Mouse (Mus musculus) MEL (cell line): ENCODE measurements around the gene Camkv.

Experiments
- CHD1 ChIP-seq: IDR thresholded peaks from 2 replicates; pipeline ENCODE4 v1.6.1; 2012; ENCODE audit warnings: low read depth, mild to moderate bottlenecking, inconsistent platforms, low read length, improper control_type of control experiment
- CTCF ChIP-seq, 3 experiments: IDR thresholded peaks in 2 of 3; conservative IDR thresholded peaks in 1 of 3; 2 replicates each; pipeline ENCODE4 v1.5.1; 2011 to 2012; ENCODE audit warnings: low read length in 3 of 3, low read depth in 2 of 3, mild to moderate bottlenecking in 2 of 3, improper control_type of control experiment in 1 of 3, inconsistent platforms in 1 of 3, mixed read lengths in 1 of 3, moderate library complexity in 1 of 3; ENCODE audit not compliant: control insufficient read depth in 1 of 3, insufficient read depth in 1 of 3, poor library complexity in 1 of 3, severe bottlenecking in 1 of 3
- GABPA ChIP-seq: IDR thresholded peaks from 2 replicates; pipeline ENCODE4 v1.6.1; 2012; ENCODE audit warnings: low read depth, mild to moderate bottlenecking, inconsistent platforms, low read length, improper control_type of control experiment, moderate library complexity
- KAT2A ChIP-seq: conservative IDR thresholded peaks from 2 replicates; pipeline ENCODE4 v1.6.1; 2012; ENCODE audit warnings: low read depth, low read length, improper control_type of control experiment, inconsistent platforms
- MAFK ChIP-seq: IDR thresholded peaks from 2 replicates; pipeline ENCODE4 v1.6.1; 2011; ENCODE audit warnings: low read depth, mild to moderate bottlenecking, low read length, improper control_type of control experiment, borderline replicate concordance
- MEF2A ChIP-seq: IDR thresholded peaks from 2 replicates; pipeline ENCODE4 v1.6.1; 2014; ENCODE audit warnings: low read depth, mild to moderate bottlenecking, inconsistent platforms, low read length, improper control_type of control experiment; ENCODE audit not compliant: poor library complexity, insufficient replicate concordance, severe bottlenecking; ENCODE audit errors: extremely low read depth
- MXI1 ChIP-seq: IDR thresholded peaks from 2 replicates; pipeline ENCODE4 v1.6.1; 2011; ENCODE audit warnings: mild to moderate bottlenecking, low read depth, low read length, improper control_type of control experiment
- MYB ChIP-seq: IDR thresholded peaks from 2 replicates; pipeline ENCODE4 v1.6.1; 2011; ENCODE audit warnings: mild to moderate bottlenecking, low read depth, low read length, improper control_type of control experiment
- POLR2A ChIP-seq, 2 experiments: IDR thresholded peaks; 2 replicates each; pipeline ENCODE4 v1.6.1; 2011 to 2012; ENCODE audit warnings: low read length in 2 of 2, mild to moderate bottlenecking in 2 of 2, control low read depth in 1 of 2, improper control_type of control experiment in 1 of 2, low read depth in 1 of 2, moderate library complexity in 1 of 2; ENCODE audit not compliant: control insufficient read depth in 1 of 2, insufficient read depth in 1 of 2, poor library complexity in 1 of 2
- POLR2AphosphoS2 ChIP-seq: IDR thresholded peaks from 2 replicates; pipeline ENCODE4 v1.6.1; 2011; ENCODE audit warnings: low read length, improper control_type of control experiment
- USF1 ChIP-seq: IDR thresholded peaks from 2 replicates; pipeline ENCODE4 v1.6.1; 2014; ENCODE audit warnings: low read depth, mild to moderate bottlenecking, inconsistent platforms, low read length, improper control_type of control experiment, moderate library complexity

DNA sequence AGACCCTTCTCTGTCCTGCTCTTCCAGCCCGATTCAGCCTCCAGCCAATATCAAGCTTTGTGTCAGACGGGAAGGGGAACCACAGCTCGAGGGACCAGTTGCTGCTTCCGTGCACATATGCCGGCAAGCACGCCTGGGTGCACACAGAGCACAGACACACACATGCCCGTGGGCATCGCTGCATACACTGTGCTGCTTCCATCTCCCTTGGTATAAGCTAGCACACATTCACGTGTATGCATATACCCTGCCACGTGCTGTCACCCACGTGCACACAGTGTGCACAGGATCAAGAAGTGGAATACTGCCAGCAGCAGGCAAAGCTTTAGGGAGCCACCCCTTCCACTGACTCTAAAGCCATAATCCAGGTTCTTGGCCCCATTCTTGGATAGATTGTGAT lies 1.3 kb upstream of the Camkv start:
- TF ChIP-seq POLR2A (IDR thresholded peaks at IDR 0.05; ENCODE audit: control insufficient read depth in 1 of 2, insufficient read depth in 1 of 2, low read depth in 1 of 2, low read length in 2 of 2, poor library complexity in 1 of 2) (no peak), POLR2AphosphoS2 (no peak), CTCF (IDR thresholded peaks at IDR 0.05 in 2 of 3, conservative IDR thresholded peaks at IDR 0.05 in 1 of 3; ENCODE audit: control insufficient read depth in 1 of 3, insufficient read depth in 1 of 3, low read depth in 2 of 3, low read length in 3 of 3, poor library complexity in 1 of 3, severe bottlenecking in 1 of 3) (no peak), USF1 (no peak), KAT2A (no peak), MAFK (no peak), GABPA (no peak), MXI1 (no peak), MYB (no peak), CHD1 (no peak), MEF2A (no peak)
